Mouse (Mus musculus) frontal cortex, adult (tissue): ENCODE measurements around the gene Tex2.

Source experiments
- ATAC-seq: cut with Nextera tagmentation; 2 replicates; pipeline ENCODE4 v1.9.2; 2017; ENCODE audit warnings: mild to moderate bottlenecking, moderate library complexity, mixed read lengths; ENCODE audit not compliant: low TSS enrichment

Tex2 gene

GRCm38 (mm10) chr11:106458540-106458939 lies 154.7 kb downstream of the Tex2 start:
- no peak for ATAC-seq
